Mouse (Mus musculus): ENCODE data around the gene Atmin. TPM values are rescaled to one million over a fixed set of nuclear protein-coding genes. Genes with fewer than 3 reads are reported as not detected.
A peak's percentile ranks its signal among the peaks of the same experiment; 100 is the strongest.

Atmin gene
- polyA plus RNA-seq (2016; fragmentation: Nextera tagmentation; extraction: Ambion mirVana): 12.6 and 15.3 TPM in 2 replicates

- under 1% methylated on average over 46 of the region's 46 CpGs for WGBS
- peak within 1 kb of the TSS; percentile 97 for H3K4me3 ChIP-seq
- peak; percentile 85 for DNase-seq (ENCODE audit: low spot score)
- H3K4me1 ChIP-seq: peaks cover 24% of the 10 kb centered on the region
- peak within 1 kb of the TSS; percentile 88 for H3K27ac ChIP-seq (replicated peaks)
- no peaks in the 10 kb centered on the region for H3K27me3 ChIP-seq (ENCODE audit: low read depth, poor library complexity, severe bottlenecking)
- peaks cover 34% of the 10 kb centered on the region for H3K36me3 ChIP-seq
- no peaks in the 10 kb centered on the region for H3K9me3 ChIP-seq (replicated peaks)
Observed at GRCm38 (mm10) chr8:116943161-116943554, at the start of gene Atmin. Gene Atmin, plus strand, starts transcription at chr8:116943393.

DNA sequence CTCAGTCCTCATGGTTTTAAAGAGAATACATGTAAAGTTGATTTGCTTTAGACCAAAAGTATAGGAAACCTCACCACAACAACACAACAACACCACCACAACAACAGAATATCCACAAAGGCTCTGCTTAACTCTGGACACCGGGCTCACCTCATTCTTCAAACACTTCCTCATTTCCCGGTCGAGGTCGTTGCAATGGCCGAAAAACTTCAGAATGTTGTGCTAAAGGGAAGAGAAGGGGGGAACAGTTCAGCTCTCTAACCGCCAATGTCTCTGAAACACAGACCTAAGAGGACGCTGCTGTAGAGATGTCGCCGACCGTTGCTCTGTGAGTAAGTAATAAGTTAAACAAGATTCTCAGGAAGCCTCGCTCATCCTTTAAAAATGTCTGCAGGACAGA, 49.3 kb upstream of the Atmin start:
- Histone ChIP-seq H3K27ac (replicated peaks) (no peak overlapping the region), H3K36me3 (peaks cover 34% of the 10 kb centered on the region), H3K9me3 (replicated peaks) (peaks cover 8% of the 10 kb centered on the region), H3K4me3 (no peak overlapping the region), H3K27me3 (ENCODE audit: low read depth, poor library complexity, severe bottlenecking) (no peaks in the 10 kb centered on the region), H3K4me1 (no peaks in the 10 kb centered on the region)
- no peak for DNase-seq (ENCODE audit: low spot score)
- WGBS: 92% methylated on average over 11 of the region's 11 CpGs

DNA sequence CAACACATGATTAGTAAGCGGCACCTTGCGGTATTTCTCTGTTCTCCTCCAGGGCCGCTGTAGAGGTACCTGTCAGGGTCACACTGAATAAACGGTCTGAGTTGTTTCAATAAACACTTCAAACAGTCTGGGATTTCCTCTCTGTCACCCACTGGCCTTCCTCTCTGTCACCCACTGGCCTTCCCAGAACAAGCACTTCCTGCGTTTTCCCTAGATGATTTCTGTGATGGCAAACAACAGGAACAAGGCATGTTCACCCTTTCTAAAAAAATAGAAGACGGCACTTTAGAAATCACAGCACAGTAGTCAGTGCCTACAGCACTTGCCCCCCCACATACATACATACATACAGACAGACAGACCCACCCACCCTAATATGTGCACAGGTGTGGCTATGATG, 47.7 kb upstream of the Atmin start:
- Histone ChIP-seq H3K36me3 (peaks cover 21% of the 10 kb centered on the region), H3K27ac (replicated peaks) (no peak overlapping the region), H3K27me3 (ENCODE audit: low read depth, poor library complexity, severe bottlenecking) (no peaks in the 10 kb centered on the region), H3K4me3 (no peak overlapping the region), H3K4me1 (no peaks in the 10 kb centered on the region), H3K9me3 (replicated peaks) (peaks cover 8% of the 10 kb centered on the region)
- no peak for DNase-seq (ENCODE audit: low spot score)
- 84% methylated on average over 6 of the region's 6 CpGs for WGBS

GRCm38 (mm10) chr8:116904736-116905135, 38.5 kb upstream of the Atmin start:
- Histone ChIP-seq H3K9me3 (replicated peaks) (peaks cover 9% of the 10 kb centered on the region), H3K27me3 (ENCODE audit: low read depth, poor library complexity, severe bottlenecking) (no peaks in the 10 kb centered on the region), H3K4me3 (no peak overlapping the region), H3K4me1 (no peaks in the 10 kb centered on the region), H3K27ac (replicated peaks) (no peak overlapping the region), H3K36me3 (peaks cover 48% of the 10 kb centered on the region)
- no peak for DNase-seq (ENCODE audit: low spot score)
- WGBS: 96% methylated on average over 4 of the region's 4 CpGs

DNA sequence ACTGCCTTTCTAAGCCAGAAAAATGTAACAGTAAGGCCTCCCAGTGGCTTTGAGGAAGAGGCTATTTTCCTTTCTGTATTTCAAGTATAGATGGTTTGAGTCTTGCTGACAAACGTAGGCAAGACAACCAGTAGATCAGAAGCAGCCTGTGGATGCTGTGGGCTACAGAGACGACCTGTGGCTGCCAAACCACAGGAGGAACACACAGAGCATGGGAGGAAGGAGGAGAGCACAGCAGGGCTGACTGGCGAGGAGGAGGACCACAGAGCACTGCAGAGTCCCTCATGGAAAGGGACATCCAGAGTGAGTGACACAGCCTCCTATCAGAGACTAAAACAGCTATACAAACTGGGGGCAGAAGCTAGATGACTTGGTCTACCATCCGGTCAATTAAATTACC, 37.9 kb upstream of the Atmin start:
- Histone ChIP-seq H3K4me1 (no peaks in the 10 kb centered on the region), H3K9me3 (replicated peaks) (peaks cover 9% of the 10 kb centered on the region), H3K4me3 (no peak overlapping the region), H3K27me3 (ENCODE audit: low read depth, poor library complexity, severe bottlenecking) (no peaks in the 10 kb centered on the region), H3K36me3 (peaks cover 53% of the 10 kb centered on the region), H3K27ac (replicated peaks) (no peak overlapping the region)
- DNase-seq (ENCODE audit: low spot score): no peak
- 93% methylated on average over 4 of the region's 4 CpGs for WGBS

- H3K27ac ChIP-seq (replicated peaks): no peak overlapping the region
- peaks cover 9% of the 10 kb centered on the region for H3K9me3 ChIP-seq (replicated peaks)
- 95% methylated on average over 4 of the region's 4 CpGs for WGBS
- DNase-seq (ENCODE audit: low spot score): no peak
- H3K4me3 ChIP-seq: no peak overlapping the region
- no peaks in the 10 kb centered on the region for H3K4me1 ChIP-seq
- H3K36me3 ChIP-seq: peaks cover 58% of the 10 kb centered on the region
- no peaks in the 10 kb centered on the region for H3K27me3 ChIP-seq (ENCODE audit: low read depth, poor library complexity, severe bottlenecking)
Observed at GRCm38 (mm10) chr8:116905836-116906235, 37.4 kb upstream of the Atmin start.

- WGBS: under 1% methylated on average over 22 of the region's 22 CpGs
- DNase-seq (ENCODE audit: low spot score): no peak
- H3K27me3 ChIP-seq (ENCODE audit: low read depth, poor library complexity, severe bottlenecking): no peaks in the 10 kb centered on the region
- no peaks in the 10 kb centered on the region for H3K9me3 ChIP-seq (replicated peaks)
- H3K4me1 ChIP-seq: peaks cover 18% of the 10 kb centered on the region
- peak overlapping the region; percentile 97 for H3K27ac ChIP-seq (replicated peaks)
- H3K36me3 ChIP-seq: peaks cover 37% of the 10 kb centered on the region
- H3K4me3 ChIP-seq: peak overlapping the region; percentile 88
Observed at GRCm38 (mm10) chr8:116921005-116921336, 22.2 kb upstream of the Atmin start.

- Histone ChIP-seq H3K27me3 (ENCODE audit: low read depth, poor library complexity, severe bottlenecking) (no peaks in the 10 kb centered on the region), H3K4me1 (peaks cover 18% of the 10 kb centered on the region), H3K36me3 (peaks cover 38% of the 10 kb centered on the region), H3K9me3 (replicated peaks) (no peaks in the 10 kb centered on the region), H3K4me3 (peak within 1 kb of the TSS; percentile 88), H3K27ac (replicated peaks) (peak within 1 kb of the TSS; percentile 97)
- WGBS: under 1% methylated on average over 56 of the region's 57 CpGs
- peak; percentile 94 for DNase-seq (ENCODE audit: low spot score)
Observed at GRCm38 (mm10) chr8:116921337-116922059, 21.7 kb upstream of the Atmin start, which contains the start of the genes Cmc2 and Cenpn. Gene Cmc2, minus strand, starts transcription at chr8:116921455. Gene Cenpn, plus strand, starts transcription at chr8:116921730.

- H3K9me3 ChIP-seq (replicated peaks): no peaks in the 10 kb centered on the region
- H3K4me1 ChIP-seq: peaks cover 18% of the 10 kb centered on the region
- no peak for DNase-seq (ENCODE audit: low spot score)
- peaks cover 38% of the 10 kb centered on the region for H3K36me3 ChIP-seq
- H3K27ac ChIP-seq (replicated peaks): peak overlapping the region; percentile 97
- peak overlapping the region; percentile 88 for H3K4me3 ChIP-seq
- 35% methylated on average over 17 of the region's 17 CpGs for WGBS
- H3K27me3 ChIP-seq (ENCODE audit: low read depth, poor library complexity, severe bottlenecking): no peaks in the 10 kb centered on the region
Observed at GRCm38 (mm10) chr8:116922060-116922757, 21.0 kb upstream of the Atmin start.

GRCm38 (mm10) chr8:116923526-116923925, 19.7 kb upstream of the Atmin start:
- DNase-seq (ENCODE audit: low spot score): no peak
- Histone ChIP-seq H3K36me3 (peaks cover 50% of the 10 kb centered on the region), H3K4me3 (no peak overlapping the region), H3K9me3 (replicated peaks) (no peaks in the 10 kb centered on the region), H3K4me1 (peaks cover 18% of the 10 kb centered on the region), H3K27me3 (ENCODE audit: low read depth, poor library complexity, severe bottlenecking) (no peaks in the 10 kb centered on the region), H3K27ac (replicated peaks) (no peak overlapping the region)
- 88% methylated on average over 8 of the region's 8 CpGs for WGBS

DNA sequence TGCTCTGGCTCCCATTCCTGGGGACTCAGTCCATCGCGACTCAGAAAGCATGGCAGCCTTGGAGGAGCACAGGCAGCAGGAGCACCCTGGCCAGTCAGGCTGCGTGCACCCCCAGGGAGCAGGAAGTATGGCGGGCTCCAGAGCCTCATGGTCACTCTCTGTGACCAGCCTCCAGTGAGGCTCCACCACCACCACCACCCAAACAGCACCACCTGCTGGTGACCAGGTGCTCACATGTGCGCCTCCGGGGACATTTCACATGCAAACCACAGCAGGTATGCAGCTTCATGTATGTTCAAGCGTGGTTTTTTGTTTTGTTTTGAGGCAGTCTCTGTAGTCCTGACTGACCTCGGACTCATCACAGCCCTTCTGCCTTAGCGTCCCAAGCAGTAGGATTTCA, 15.3 kb upstream of the Atmin start:
- Histone ChIP-seq H3K4me1 (no peaks in the 10 kb centered on the region; the same call in 1 of the 2 replicates), H3K9me3 (replicated peaks) (no peaks in the 10 kb centered on the region), H3K27me3 (ENCODE audit: low read depth, poor library complexity, severe bottlenecking) (no peaks in the 10 kb centered on the region), H3K27ac (replicated peaks) (no peak overlapping the region), H3K4me3 (no peak overlapping the region), H3K36me3 (peaks cover 93% of the 10 kb centered on the region)
- DNase-seq (ENCODE audit: low spot score): peak; percentile 25
- WGBS: 83% methylated on average over 9 of the region's 9 CpGs

DNA sequence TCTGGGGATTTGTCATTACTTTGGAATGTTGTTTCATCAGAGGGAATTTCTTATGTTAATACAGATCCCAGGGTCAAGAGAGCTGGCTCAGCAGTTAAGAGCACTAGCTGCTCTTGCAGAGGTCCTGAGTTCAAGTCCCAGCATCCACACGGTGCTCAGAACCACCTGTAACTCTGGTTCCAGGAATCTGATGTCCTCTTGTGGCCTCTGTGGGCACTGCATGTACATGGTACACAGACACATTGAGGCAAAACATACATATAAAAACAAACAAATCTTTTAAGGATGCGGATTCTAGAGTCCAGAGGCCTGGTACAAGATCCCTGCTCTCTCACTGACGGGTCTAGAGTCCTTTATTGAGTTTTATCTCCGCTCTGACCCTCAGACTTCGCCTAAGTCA, 14.6 kb upstream of the Atmin start:
- WGBS: 91% methylated on average over 5 of the region's 5 CpGs
- Histone ChIP-seq H3K36me3 (peaks cover 98% of the 10 kb centered on the region), H3K9me3 (replicated peaks) (no peaks in the 10 kb centered on the region), H3K4me3 (no peak overlapping the region), H3K27me3 (ENCODE audit: low read depth, poor library complexity, severe bottlenecking) (no peaks in the 10 kb centered on the region), H3K27ac (replicated peaks) (no peak overlapping the region), H3K4me1 (no peaks in the 10 kb centered on the region)
- no peak for DNase-seq (ENCODE audit: low spot score)

DNA sequence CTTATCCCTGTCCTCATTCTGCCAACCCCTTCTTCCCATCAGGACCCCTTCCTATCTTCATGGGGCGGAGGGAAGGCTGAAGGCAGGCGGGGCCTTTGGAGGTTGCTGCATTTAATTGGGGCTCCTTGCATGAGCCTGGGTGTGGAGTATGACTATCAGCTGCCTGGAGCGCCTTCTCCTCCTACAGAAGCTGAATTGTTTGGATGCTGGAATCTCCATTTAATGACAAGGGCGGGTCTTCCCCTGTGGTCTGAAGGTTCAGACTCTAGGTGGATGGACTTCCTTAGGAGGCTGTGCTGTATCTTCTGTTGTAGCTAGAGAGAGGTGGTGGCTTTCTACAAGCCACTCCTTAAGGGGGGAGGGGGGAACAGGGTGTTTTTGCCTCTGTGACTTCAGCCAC, 8.2 kb upstream of the Atmin start:
- Histone ChIP-seq H3K4me3 (no peak overlapping the region), H3K9me3 (replicated peaks) (no peaks in the 10 kb centered on the region), H3K36me3 (peaks cover 98% of the 10 kb centered on the region), H3K4me1 (peaks cover 6% of the 10 kb centered on the region; the same call in 1 of the 2 replicates), H3K27ac (replicated peaks) (no peak overlapping the region), H3K27me3 (ENCODE audit: low read depth, poor library complexity, severe bottlenecking) (no peaks in the 10 kb centered on the region)
- WGBS: 91% methylated on average over 4 of the region's 4 CpGs
- DNase-seq (ENCODE audit: low spot score): no peak

Data from midbrain, embryonic 10.5 days (tissue).